Mouse (Mus musculus): ENCODE data around the gene Gm3106.
"Not testable (repeated sequence)": the region's sequence is repeated elsewhere in the genome, so short reads cannot be mapped to it uniquely, and the experiment has no call there.

Gene Gm3106

GRCm38 (mm10) chr5:94217705-94218104, at the start of gene Gm3106:
Gene Gm3106, plus strand, starts transcription at chr5:94218005.
- DNase-seq (ENCODE audit: inconsistent age in 2 of 2, low spot score in 1 of 2): not testable (repeated sequence)
